Mouse (Mus musculus) spleen, embryonic (tissue): ENCODE data around the gene Per1.

ENCODE experiments used
- CTCF ChIA-PET: fragments of 350-600 bp; sonication (Branson Sonifier 250); formaldehyde crosslinking; loops from one replicate; lab custom pipeline; 2022; lab: Charles Lee

The Per1 gene

GRCm38 (mm10) chr11:69094697-69095429 is at the start of gene Per1:
TSS of gene Per1 (plus strand) at chr11:69095217.
- CTCF ChIA-PET = interaction anchor here (1.2 to 3.1 kb wide), 2 partner anchors 15 to 28 kb away, joined by 4 to 28 read pairs; partner anchors contain the start of gene 9130213A22Rik

- CTCF ChIA-PET = interaction anchor here (0.6 to 1.4 kb wide), 2 partner anchors 20 to 76 kb away, joined by 4 to 13 read pairs; no protein-coding TSS in a partner anchor
Measured at GRCm38 (mm10) chr11:69045531-69046394, 49.3 kb upstream of the Per1 start, which contains the start of gene Aurkb. TSS of gene Aurkb (plus strand) at chr11:69045647.

- CTCF ChIA-PET = interaction anchor here (0.6 to 1.4 kb wide), 2 partner anchors 20 to 75 kb away, joined by 4 to 13 read pairs; no protein-coding TSS in a partner anchor
Measured at GRCm38 (mm10) chr11:69046395-69046774, 48.6 kb upstream of the Per1 start.

- CTCF ChIA-PET = no interaction called here
Measured at GRCm38 (mm10) chr11:69047592-69047991, 47.4 kb upstream of the Per1 start.

- CTCF ChIA-PET = no interaction called here
Measured at GRCm38 (mm10) chr11:69048151-69048550, 46.9 kb upstream of the Per1 start.

- CTCF ChIA-PET = interaction anchor here (0.5 kb wide), 1 partner anchor 71 kb away, joined by 7 read pairs; the partner anchor contains the start of gene 9130213A22Rik
Measured at GRCm38 (mm10) chr11:69050748-69051147, 44.3 kb upstream of the Per1 start.

- CTCF ChIA-PET = no interaction called here
Measured at GRCm38 (mm10) chr11:69051771-69052170, 43.2 kb upstream of the Per1 start.

GRCm38 (mm10) chr11:69052824-69053421 is 42.1 kb upstream of the Per1 start:
- CTCF ChIA-PET = interaction anchor here (0.7 kb wide), 1 partner anchor 325 kb away, joined by 3 read pairs; no protein-coding TSS in a partner anchor

GRCm38 (mm10) chr11:69053848-69054247 is 41.2 kb upstream of the Per1 start:
- CTCF ChIA-PET = no interaction called here

GRCm38 (mm10) chr11:69058265-69058664 is 36.8 kb upstream of the Per1 start:
- CTCF ChIA-PET = no interaction called here

GRCm38 (mm10) chr11:69058729-69059356 is 36.2 kb upstream of the Per1 start:
- CTCF ChIA-PET = interaction anchor here (0.6 to 1.5 kb wide), 2 partner anchors 18 to 1042 kb away, joined by 3 to 5 read pairs; no protein-coding TSS in a partner anchor

GRCm38 (mm10) chr11:69059357-69059974 is 35.6 kb upstream of the Per1 start, which contains the start of gene Borcs6:
TSS of gene Borcs6 (plus strand) at chr11:69059717.
- CTCF ChIA-PET = interaction anchor here (0.6 to 1.5 kb wide), 2 partner anchors 19 to 1041 kb away, joined by 3 to 5 read pairs; no protein-coding TSS in a partner anchor

- CTCF ChIA-PET = interaction anchor here (1.5 kb wide), 1 partner anchor 19 kb away, joined by 5 read pairs; no protein-coding TSS in a partner anchor
Measured at GRCm38 (mm10) chr11:69059975-69060411, 35.0 kb upstream of the Per1 start.

- CTCF ChIA-PET = interaction anchor here (0.5 to 1.5 kb wide), 4 partner anchors 19 to 44 kb away, joined by 3 to 6 read pairs (median 4); no protein-coding TSS in a partner anchor
Measured at GRCm38 (mm10) chr11:69060448-69061254, 34.4 kb upstream of the Per1 start.

- CTCF ChIA-PET = interaction anchor here (0.6 to 0.9 kb wide), 2 partner anchors 20 to 32 kb away, joined by 3 to 6 read pairs; no protein-coding TSS in a partner anchor
Measured at GRCm38 (mm10) chr11:69061255-69061912, 33.6 kb upstream of the Per1 start.

GRCm38 (mm10) chr11:69062194-69062760 is 32.7 kb upstream of the Per1 start:
- CTCF ChIA-PET = interaction anchor here (0.9 to 1.8 kb wide), 2 partner anchors 21 to 60 kb away, joined by 4 to 6 read pairs; partner anchors contain the start of gene 9130213A22Rik

- CTCF ChIA-PET = interaction anchor here (0.6 to 1.8 kb wide), 4 partner anchors 21 to 137 kb away, joined by 3 to 8 read pairs (median 5); partner anchors contain the start of gene 9130213A22Rik
Measured at GRCm38 (mm10) chr11:69062761-69063224, 32.2 kb upstream of the Per1 start.
